Mouse (Mus musculus) testis, postnatal 10 days (tissue): ENCODE measurements at regions not wholly inside any gene's neighbourhood (a gene's known extent, or its start where the extent isn't known, plus 50 kb on each side); places are given as distances from the start of the nearest gene placed in this dataset.

Source experiments
- DNase-seq: peaks from one replicate; pipeline ENCODE4 v3.0.0; 2021; ENCODE audit warnings: low spot score

- peak; percentile 37 for DNase-seq
Observed at GRCm38 (mm10) chrX:35683332-35683731, 205.3 kb upstream of the Dock11 start.
